Mouse (Mus musculus): ENCODE data around the gene Kif1b. TPM values are rescaled to one million over a fixed set of nuclear protein-coding genes. Genes with fewer than 3 reads are reported as not detected.

Kif1b gene
- total RNA-seq, 2 experiments from 2014 or later, result 134 to 138 TPM

DNA sequence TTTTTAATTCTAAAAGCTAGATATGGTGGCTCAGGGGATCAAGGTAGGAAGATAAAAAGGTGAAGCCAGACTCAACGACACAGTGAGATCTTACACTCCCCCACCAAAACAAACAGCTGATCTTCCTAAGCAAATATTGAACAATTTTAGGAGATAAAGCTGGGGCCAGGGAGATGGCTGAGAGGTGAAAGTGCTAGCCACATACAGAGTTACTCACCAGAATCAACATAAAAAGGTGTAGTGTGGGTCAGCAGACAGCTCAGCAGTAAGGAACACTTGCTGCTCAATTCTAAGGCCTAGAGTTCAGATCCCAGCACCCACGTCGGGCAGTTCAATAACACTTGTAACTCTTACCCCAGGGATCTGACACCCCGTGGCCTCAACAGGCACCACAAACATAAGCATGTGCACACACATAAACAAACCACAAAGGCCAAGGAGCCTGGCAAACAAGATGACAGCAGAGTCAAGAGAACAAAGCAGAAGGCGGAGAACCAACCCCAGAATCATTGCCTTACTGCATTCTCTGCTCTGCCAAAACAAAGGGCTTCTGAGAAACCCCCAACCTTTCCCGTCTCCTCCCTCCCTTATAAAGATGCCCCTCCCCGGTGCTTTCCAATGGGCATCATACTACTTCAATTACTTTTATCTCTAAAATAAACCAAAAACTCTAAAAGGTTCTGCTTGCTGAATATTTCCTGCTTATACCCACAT, 25.3 kb downstream of the Kif1b start:
- intact Hi-C loops (cut with DNase I), result no loop called here
- DNase-seq, result no peak

DNA sequence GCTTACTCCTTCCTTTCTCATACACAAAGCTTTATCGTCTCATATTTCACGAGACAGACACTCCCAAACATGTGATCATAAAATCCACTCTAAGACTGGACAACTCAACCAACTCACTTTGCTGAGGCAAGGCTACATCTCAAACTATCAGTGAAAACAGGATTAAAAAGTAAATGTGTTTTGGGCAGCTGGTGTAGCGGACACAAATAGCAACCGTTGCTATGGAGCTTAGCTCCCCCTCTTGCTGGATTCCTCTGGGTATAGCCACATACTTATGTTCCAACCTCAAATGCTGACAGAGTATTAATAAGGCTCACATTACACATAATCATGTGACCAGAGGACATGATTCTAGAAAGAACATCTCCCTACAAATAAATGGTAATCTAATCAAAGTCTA, 29.9 kb downstream of the Kif1b start:
- DNase-seq, result no peak
- intact Hi-C loops (cut with DNase I), result no loop called here

DNA sequence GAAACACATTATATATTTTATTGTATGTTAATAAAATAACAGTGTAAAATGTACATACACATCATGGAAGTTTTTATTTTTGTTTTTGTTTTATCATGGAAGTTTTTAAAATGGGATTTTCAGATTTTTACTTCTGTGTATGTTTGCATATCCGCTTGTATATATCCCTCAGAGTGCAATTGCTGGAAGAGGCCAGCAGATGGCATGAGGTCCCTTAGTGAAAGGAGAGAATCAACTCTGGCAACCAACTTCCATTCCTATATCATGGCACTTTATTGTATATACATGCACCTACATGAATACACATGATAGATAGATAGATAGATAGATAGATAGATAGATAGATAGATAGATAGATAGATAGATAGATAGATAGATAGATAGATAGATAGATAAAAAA, 34.4 kb downstream of the Kif1b start:
- intact Hi-C loops (cut with DNase I), result loop anchor here (2.0 kb wide), 1 partner anchor 34 kb away; the partner anchor contains the start of gene Kif1b

DNA sequence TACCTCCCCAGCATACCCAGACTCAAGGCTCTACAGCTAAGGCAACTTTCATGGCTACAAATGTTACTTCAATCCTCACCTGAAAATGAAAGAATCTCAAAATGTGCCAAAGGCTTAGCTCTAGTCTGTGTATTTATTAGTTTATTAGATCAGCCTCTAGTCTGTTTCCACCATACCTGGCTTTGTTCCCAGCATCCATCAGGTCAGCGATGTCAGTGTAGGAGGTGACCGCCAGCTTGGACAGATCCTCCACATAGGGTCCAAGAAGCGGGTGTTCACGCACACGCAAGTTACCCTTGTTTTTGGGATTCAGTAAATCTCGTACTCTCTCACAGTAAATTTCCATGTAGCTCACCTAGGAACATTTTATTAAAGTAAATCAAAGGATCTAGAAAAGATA, 37.0 kb downstream of the Kif1b start:
- intact Hi-C loops (cut with DNase I), result no loop called here
- DNase-seq, result no peak

More for the DNA sequence above, 34.4 kb downstream of the Kif1b start:
- DNase-seq, result peak in 1 of 2 experiments; percentile 35

DNA sequence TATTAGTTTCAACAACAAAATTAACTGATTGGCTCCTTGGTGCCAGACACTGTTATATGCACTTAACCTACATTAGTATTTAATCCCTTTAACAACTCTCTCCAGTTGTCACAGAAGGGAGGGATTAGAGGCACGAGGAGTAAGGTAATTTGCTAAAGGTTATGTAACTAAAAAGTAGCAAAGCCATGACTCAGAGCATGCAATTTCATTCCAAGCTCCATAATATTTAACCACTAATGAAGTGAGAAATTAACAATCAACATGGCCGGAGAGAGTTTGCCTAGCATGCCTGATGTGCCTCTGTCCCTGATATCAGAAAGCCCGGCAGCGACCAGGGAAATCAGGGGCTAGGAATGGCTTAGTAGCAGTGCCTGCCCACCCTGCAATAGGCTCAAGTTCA, 38.5 kb downstream of the Kif1b start:
- intact Hi-C loops (cut with DNase I), result no loop called here
- DNase-seq, result no peak

DNA sequence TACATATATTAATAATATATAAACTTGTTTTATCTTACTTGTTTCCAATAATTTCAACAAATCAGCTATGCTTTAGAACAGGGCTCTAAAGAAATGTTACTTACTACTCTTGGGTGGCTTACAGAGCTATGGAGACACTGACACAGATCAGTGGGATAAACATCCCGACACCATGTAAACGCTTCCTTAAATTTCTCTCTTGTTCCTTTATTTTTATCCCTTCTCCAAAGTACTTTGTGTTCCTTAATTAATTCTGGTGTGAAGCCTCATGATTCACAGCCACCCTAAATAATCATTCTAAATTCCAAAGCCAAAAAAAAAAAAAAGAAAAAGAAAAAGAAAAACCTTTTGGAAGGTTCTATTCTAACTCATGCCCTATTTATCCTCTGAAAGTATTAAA, 42.6 kb downstream of the Kif1b start:
- intact Hi-C loops (cut with DNase I), result no loop called here
- no peak for DNase-seq

DNA sequence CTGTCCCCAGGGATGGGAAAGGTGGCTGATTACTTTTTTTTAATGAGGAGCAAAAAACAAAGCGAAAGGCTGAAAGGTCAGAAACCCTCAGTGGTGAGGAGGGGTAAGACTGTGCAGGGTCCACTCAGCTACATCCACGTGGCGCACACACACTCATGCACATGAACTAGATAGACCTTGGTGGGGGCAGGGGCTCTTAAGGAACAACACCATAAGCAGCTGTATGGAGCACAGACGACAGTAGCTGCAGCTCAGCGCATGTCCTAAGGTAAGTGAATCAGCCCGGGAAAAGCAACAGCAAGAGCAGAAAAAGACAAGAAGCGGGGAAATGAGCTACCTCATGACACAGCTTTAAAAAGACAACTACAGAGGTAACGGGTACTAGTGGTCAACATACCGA, 44.3 kb downstream of the Kif1b start:
- intact Hi-C loops (cut with DNase I), result no loop called here
- DNase-seq, result no peak

DNA sequence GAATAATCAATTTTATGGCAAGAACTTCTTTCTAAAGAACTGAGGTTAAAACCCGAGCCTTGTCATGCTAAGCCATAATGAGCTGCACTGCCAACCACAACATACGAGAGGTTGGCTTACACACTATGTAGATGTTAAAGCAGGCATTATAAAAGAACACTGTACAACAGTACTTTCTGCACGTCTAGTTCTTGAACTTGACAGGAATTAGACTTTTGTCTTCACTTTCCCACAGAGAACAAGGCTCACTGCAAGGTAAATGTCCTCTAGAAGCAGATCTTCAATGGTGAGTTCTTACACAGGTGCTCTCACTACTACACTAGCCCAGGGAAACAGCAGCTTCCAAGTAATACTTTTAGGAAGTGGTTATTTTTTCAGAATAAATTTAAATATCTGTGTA, 46.0 kb downstream of the Kif1b start:
- no peak for DNase-seq
- intact Hi-C loops (cut with DNase I), result no loop called here

DNA sequence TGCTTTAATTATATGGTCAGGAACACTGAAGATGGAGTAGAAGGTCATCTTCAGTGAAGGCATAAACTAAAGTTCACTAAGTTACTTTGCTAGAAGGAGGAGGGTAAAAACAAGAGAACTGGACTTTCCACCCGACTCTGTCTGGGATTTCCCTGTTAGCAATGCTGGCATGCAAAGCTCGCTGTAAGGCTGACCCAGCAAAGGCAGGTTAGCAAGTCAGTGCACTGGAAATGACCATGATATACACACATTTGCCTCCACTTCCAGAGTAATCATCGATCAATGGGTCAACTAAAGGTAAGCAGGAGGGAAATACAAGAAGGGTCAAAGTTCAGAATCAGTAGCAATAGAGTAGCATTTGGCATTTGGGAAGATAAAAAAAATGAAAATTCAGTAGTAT, 46.6 kb downstream of the Kif1b start:
- DNase-seq, result no peak
- intact Hi-C loops (cut with DNase I), result no loop called here

DNA sequence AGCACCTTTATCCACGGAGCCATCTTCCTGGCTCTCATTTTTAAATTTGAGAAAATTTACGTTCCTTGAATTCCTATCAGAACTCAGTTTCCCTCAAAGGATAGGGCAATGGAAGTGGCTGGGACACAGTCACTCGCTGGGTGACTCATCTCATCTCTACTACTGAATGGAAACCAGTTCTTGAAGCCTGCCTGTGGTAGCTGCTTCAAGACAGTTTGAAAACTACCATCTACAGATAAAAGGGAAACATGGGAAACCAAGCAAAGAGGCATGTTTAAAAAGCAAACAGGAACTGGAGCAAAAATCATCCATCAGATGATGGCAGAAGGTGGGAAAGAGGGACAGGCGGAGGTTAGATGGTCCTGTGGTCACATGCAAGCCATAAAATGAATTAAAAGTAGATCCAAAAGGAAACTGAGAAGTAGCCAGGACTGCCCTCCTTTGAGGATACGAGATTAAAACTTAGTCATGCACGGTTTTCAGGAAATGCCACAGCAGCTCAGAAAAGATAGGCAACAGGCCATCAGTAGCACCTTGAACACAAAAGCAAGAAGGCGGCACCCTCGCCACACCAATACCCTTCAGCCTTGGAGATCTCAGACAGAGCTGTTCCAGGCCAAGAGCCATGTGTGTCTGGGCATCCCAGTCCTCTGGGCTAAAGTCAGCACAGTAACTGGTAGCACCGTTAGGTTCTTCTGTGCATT, 48.0 kb downstream of the Kif1b start:
- no peak for DNase-seq
- intact Hi-C loops (cut with DNase I), result loop anchor here (5.0 kb wide), 1 partner anchor 48 kb away; the partner anchor contains the start of gene Kif1b

DNA sequence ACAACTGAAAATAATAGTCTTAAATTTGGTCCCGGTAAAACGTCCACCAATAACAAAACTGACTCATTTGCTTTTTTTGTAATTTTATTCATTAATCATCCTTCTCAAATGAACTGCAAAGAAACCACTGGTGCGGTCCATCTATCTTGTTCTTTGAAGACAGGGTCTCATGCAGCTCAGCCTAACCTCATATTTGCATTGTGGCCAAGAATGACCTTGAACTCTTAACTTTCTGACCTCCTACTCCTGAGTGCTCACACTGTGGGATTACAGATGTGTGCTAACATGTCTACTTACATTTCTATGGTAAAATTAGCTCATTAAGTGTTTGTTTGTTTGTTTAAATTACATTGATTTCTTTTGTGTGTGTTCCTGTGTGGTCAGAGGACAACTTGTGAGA, 48.6 kb downstream of the Kif1b start:
- intact Hi-C loops (cut with DNase I), result loop anchor here (5.0 kb wide), 1 partner anchor 48 kb away; the partner anchor contains the start of gene Kif1b
- no peak for DNase-seq

DNA sequence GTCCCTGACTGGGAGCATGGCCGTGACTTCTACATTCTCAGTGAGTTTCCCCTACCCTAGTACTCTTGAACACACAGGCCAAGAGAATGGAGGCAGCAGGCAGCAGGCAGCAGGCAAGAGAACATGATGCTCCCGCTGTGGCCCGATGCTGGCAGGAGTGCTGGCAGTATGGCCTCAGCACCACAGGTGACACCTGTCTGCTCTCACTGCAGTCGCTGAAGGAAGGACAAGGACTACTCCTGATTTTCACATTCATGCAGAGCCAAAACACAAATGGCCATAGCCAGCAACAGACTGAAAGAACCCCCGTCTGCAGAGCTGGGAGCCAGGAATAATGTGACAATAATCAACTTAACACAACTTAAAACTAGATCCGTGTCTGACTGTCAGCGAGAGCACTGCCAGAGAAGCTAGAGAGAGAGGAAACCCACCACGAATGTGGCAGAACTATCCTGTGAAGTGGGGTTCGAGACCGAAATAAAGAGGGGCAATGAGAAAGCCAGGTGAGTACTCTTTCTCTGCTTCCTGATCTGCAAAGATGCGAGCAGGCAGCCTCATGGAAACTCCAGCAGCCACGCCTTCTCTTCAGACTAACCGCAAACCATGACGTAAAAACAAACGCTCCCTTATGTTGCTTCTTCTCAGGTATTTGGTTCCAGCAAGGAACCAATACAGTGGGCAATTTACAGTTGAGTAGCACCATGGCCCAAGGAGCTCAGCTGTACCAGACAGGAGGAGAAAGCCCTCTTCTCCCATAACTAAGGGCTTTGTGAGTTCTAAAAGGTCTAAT, 50.8 kb downstream of the Kif1b start:
- no peak for DNase-seq
- intact Hi-C loops (cut with DNase I), result loop anchor here (5.0 kb wide), 1 partner anchor 51 kb away; the partner anchor contains the start of gene Kif1b

DNA sequence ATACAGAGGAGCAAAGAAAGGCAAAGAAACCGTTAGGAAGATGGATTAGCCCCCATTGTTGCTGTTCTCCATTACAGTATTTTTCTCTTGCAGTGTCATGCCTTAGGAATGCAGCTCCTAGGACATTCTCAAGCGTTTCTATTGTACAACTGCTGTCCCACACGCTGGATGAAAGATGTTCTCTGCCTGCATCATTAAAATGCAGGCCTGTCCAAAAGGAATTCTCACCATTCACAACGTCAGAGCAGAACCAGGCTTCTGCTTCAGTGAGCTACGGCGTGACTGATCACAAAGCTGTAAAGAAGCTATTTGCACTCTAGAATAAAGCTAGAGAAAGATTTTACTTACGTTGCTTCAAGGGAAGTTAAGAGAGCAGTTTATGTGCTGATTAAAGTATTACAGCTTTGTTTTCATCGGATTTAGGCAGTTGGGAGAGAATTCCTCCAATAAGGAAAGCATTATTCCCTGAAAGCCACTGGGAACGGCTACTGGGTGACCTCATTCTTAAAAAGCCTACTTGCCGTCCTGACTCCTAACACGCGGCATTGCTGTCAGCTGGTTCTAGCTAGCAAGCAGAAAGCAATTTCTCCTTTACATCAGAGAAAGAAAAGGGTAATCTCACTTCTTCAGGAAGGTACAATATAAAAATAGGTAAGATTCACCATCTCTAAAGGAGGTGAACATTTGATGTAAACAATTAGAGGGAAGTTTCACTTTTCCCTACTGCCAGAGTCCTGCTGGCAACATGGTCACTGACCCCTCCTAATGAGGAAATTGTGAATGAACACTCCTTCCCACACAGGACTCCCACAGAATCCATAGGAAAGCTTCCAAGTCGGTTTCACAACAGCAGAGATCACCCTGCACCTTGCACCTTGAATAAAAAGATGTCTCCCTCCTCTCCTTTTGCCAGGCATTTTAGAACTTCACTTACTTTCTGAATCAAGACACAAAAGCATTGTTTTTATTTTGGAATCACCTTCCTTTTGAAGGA, 51.9 kb downstream of the Kif1b start:
- no peak for DNase-seq
- intact Hi-C loops (cut with DNase I), result loop anchor here (5.0 kb wide), 1 partner anchor 52 kb away; the partner anchor contains the start of gene Kif1b

DNA sequence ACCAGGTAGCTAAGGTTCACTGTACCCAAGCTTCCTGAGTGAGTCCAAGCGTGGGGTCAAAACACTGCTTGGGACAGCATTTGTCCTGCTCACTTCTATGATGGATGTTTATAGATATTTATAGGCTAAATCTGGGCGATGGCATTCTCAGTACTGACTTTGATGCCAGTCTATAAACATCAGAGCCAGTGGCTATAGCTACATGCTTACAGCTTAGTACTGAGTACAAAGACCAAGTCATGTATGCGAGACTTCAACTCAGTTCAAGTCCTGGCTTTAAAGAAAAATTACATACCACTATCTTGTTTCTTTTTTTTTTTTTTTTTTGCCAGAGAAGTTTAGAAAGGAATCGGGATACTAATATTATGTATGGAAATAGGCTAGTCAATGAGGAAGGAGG, 52.7 kb downstream of the Kif1b start:
- intact Hi-C loops (cut with DNase I), result loop anchor here (5.0 kb wide), 1 partner anchor 52 kb away; the partner anchor contains the start of gene Kif1b
- no peak for DNase-seq

DNA sequence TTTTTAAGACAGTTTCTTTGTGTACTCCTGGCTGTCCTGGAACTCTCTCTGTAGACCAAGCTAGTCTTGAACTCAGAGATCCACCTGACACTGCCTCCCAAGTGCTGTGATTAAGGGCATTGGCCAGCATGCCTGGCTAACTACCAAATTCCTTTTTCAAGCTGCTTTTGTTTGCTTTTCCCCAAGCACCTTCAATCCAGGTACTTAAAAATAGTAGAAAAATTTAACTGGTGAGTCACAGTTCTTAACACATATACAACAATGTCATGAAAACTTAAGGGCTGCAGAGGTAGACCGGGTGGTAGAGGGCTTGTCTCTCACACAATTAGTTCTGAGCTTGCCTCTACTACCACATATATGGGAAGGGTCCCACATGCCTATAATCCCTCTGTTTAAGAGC, 58.2 kb downstream of the Kif1b start:
- intact Hi-C loops (cut with DNase I), result no loop called here
- DNase-seq, result no peak

DNA sequence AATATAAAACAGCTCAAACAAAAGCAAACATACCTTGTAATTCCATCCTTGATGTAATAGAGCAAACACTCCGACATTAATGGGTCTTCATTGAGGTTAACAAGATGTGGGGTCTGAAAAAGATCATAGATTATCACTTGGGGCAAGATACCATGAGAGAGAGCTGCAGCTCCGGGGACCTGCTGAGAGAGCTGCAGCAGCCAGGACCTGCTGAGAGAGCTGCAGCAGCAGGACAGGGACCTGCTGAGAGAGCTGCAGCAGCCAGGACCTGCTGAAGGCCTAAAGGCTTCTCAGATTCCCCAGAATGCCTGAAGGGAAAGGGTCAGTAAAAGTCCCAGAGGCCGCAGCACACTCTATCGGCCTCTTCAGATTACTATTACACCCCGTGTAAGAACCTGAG, 59.7 kb downstream of the Kif1b start:
- intact Hi-C loops (cut with DNase I), result no loop called here
- no peak for DNase-seq

DNA sequence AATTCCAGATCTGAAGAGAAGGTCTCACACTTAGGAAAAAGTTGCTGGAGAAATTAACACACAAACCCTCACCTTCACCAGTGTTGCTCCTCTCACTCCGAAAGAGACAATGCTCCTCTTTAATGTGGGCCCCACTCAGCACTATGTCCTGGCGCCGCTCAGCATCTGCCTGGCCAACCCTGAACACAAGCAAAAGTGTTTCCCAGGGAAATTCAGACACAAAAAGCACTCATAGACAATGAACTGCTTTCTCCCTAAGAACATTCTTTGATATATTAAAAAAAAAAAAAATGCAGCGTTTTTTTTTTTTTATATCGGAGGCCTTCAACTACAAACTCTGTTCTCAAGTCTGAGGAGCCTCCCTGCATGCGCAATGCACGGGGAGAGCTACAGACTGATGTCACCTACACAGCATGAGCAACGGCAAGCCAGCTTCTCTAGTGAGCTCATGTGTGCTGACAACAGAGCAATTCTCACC, 60.3 kb downstream of the Kif1b start:
- intact Hi-C loops (cut with DNase I), result no loop called here
- no peak for DNase-seq

DNA sequence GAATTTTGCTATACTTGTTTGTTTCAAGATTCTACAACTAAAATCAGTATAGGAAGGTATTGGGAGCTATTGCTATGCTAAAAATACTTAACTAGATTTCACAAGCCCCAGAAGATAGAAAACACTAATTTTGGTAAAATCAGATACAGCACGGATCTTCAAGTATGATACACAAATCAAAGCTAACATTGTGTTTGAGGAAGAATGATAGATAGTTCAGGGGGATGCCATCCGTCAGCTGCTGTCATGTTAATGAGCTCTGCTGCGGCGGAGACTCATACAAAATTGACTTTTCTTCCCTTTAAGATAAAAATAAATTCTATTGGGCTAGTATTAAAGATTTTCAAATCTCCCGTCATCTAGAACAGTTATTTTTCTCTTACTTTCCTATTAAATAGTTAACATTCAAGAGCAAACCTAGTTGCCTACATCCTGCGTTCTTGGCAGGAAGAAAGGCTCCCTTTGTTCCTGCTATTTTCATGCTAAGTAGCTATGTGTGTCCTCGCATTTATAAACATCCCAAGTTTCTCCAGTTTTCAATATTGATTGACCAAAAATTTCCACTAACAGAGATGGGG, 60.8 kb downstream of the Kif1b start:
- no peak for DNase-seq
- intact Hi-C loops (cut with DNase I), result no loop called here

DNA sequence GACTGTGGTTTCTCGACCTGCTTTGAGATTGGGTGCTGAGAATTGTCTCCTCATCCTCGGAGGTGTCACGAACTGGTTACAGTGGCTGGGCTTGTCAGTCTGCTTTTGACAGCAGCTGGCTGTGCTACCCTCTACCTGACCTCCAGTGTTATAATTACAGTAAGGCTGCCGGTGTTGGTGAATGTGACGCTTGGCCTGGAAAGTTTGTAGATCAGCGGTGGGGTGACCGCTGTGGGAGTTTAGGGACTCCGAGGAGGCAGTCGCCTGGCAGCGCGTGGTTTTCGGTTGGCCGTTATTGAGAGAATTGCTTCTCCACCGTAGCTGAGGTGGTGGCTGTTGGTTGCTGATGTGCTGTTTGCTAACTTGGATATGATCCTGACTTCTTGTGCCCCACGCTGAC, 70.5 kb downstream of the Kif1b start:
- peak in 1 of 2 experiments; percentile 16 for DNase-seq
- intact Hi-C loops (cut with DNase I), result no loop called here
